Mouse (Mus musculus): ENCODE measurements at regions not wholly inside any gene's neighbourhood (a gene's known extent, or its start where the extent isn't known, plus 50 kb on each side); places are given as distances from the start of the nearest gene placed in this dataset.

DNA sequence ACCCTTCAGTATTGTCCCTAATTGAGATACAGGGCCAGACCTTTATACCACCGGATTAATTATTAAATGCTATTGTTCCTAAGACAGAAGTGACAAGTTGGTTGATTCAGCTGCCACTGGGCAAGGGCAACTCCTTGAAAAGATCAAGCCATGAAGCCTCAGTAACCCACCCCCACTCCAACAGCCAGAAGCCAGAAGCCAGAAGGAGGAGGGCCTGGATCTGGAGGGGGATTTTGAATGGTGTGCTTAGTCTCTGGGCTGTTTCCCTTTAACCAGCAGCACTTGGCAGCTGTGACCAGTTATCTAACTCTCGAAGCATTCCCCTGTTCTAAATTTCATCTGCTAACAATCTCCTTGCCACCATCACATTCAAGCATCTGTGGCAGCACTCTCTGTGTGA, 129.1 kb upstream of the Smarca2 start:
- DNase-seq (ENCODE audit: low spot score) (no peak), ATAC-seq (ENCODE audit: insufficient read depth, low read depth) (no peak)
- 40% methylated on average over 2 of the region's 2 CpGs for WGBS

DNA sequence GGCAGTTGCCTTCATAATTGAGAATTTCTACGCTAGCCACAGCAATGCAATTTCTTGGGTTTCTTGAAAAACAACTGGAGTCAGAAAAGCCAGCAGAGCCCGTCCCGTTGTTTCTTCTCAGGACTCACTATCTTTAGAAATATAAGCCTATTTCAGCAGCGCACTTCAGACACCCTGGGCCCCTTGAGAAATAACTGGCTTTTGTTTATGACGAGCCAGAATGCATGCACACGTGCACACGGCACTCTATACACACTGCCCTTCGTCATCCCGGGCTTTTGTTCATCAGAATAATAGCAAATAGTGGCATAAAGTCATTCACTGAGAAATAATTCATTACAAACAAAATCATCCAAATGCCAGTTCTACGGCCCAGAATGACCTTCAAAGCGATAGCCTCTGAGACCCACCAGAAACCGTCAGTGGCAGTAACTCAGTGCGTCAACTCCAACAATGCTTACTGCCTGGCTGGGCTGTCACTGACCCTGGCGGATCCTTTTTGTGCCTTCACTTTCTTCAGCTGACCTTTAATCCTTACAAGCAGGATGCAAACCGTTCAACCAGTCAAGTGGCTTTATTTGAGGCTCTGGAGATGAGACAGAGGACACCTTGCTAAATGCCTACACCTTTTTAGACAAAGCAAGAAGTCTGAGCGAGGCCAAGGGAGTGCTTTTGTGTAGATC, 126.7 kb upstream of the Smarca2 start:
- H3K27ac ChIP-seq (ENCODE audit: low read depth), result no peak overlapping the region
- DNase-seq (ENCODE audit: low spot score), result no peak
- H3K9me3 ChIP-seq (replicated peaks; ENCODE audit: control insufficient read depth, low read length), result no peaks in the 10 kb centered on the region
- H3K27me3 ChIP-seq (ENCODE audit: control insufficient read depth, insufficient read depth, low read length), result no peaks in the 10 kb centered on the region
- H3K36me3 ChIP-seq (replicated peaks; ENCODE audit: control insufficient read depth, insufficient read depth, low read length), result no peaks in the 10 kb centered on the region
- no peak overlapping the region for H3K4me2 ChIP-seq (ENCODE audit: low read depth, low read length)
- H3K4me3 ChIP-seq (ENCODE audit: low read depth, low read length), result no peak overlapping the region
- TF ChIP-seq CTCF (IDR thresholded peaks at IDR 0.05; ENCODE audit: low read depth) (no peak), EP300 (IDR thresholded peaks at IDR 0.05; ENCODE audit: low read depth) (no peak)
- no peak for ATAC-seq (ENCODE audit: insufficient read depth, low read depth)
- 0 out of 2 replicates have a peak, but pooled peaks cover 3% of the 10 kb centered on the region for H3K4me1 ChIP-seq (ENCODE audit: control insufficient read depth, insufficient read depth)
- WGBS, result 76% methylated on average over 16 of the region's 16 CpGs
- H3K9ac ChIP-seq (replicated peaks; ENCODE audit: low read depth, low read length), result no peak overlapping the region

More for the DNA sequence above, 129.1 kb upstream of the Smarca2 start:
- Histone ChIP-seq H3K27ac (ENCODE audit: low read depth) (no peak overlapping the region), H3K4me1 (ENCODE audit: control insufficient read depth, insufficient read depth) (0 out of 2 replicates have a peak, but pooled peaks cover 3% of the 10 kb centered on the region), H3K9ac (replicated peaks; ENCODE audit: low read depth, low read length) (no peak overlapping the region), H3K4me2 (ENCODE audit: low read depth, low read length) (no peak overlapping the region), H3K36me3 (replicated peaks; ENCODE audit: control insufficient read depth, insufficient read depth, low read length) (no peaks in the 10 kb centered on the region), H3K9me3 (replicated peaks; ENCODE audit: control insufficient read depth, low read length) (no peaks in the 10 kb centered on the region), H3K27me3 (ENCODE audit: control insufficient read depth, insufficient read depth, low read length) (no peaks in the 10 kb centered on the region), H3K4me3 (ENCODE audit: low read depth, low read length) (no peak overlapping the region)
- TF ChIP-seq EP300 (IDR thresholded peaks at IDR 0.05; ENCODE audit: low read depth), result no peak
- no peak for TF ChIP-seq CTCF (IDR thresholded peaks at IDR 0.05; ENCODE audit: low read depth)

DNA sequence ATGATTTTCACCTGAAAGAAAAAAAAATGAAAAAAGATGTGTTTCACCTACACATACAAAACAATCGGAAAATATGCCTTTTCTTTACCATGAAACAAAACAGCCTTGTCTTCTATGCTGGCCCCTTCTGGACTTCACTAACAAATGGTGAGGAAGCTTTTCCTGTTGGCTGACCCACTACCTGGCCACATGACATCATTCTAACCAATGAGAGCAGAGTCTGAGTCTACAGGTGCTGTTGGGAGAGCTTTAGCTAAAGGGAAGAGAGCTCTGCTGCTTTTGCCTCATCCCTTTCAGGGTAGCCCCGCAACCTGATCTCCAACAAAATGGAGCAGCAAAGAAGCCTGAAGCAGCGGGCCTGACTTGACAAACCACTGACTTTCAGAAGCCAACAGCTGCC, 120.5 kb upstream of the Smarca2 start:
- Histone ChIP-seq H3K4me1 (ENCODE audit: control insufficient read depth, insufficient read depth) (no peaks in the 10 kb centered on the region), H3K27me3 (ENCODE audit: control insufficient read depth, insufficient read depth, low read length) (no peaks in the 10 kb centered on the region), H3K4me3 (ENCODE audit: low read depth, low read length) (no peak overlapping the region), H3K9ac (replicated peaks; ENCODE audit: low read depth, low read length) (no peak overlapping the region), H3K4me2 (ENCODE audit: low read depth, low read length) (no peak overlapping the region), H3K36me3 (replicated peaks; ENCODE audit: control insufficient read depth, insufficient read depth, low read length) (no peaks in the 10 kb centered on the region), H3K9me3 (replicated peaks; ENCODE audit: control insufficient read depth, low read length) (no peaks in the 10 kb centered on the region), H3K27ac (ENCODE audit: low read depth) (no peak overlapping the region)
- ATAC-seq (ENCODE audit: insufficient read depth, low read depth) (no peak), DNase-seq (ENCODE audit: low spot score) (no peak)
- TF ChIP-seq CTCF (IDR thresholded peaks at IDR 0.05; ENCODE audit: low read depth), result no peak
- no peak for TF ChIP-seq EP300 (IDR thresholded peaks at IDR 0.05; ENCODE audit: low read depth)
- WGBS, result 54% methylated on average over 3 of the region's 3 CpGs

DNA sequence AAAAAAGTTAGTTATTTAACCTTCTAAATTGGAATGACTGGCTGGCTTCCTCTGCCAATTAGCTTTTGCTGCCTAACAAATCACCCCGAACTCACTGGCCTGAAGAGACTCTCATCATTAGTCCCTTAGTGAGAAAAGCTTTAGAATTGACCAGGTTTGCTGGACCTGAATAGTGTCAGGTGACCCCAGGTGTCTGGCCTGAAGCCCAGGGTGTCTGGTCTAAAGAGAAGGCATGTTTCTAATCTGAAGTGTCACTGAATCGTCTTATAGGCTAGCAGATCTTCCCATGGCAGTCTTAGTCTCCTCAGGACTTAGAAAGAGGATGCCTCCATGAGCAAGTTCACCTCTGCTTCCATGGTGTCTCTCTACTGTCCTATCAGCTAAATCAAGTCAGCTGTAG, 112.0 kb upstream of the Smarca2 start:
- DNase-seq (ENCODE audit: low spot score), result no peak
- Histone ChIP-seq H3K4me1 (ENCODE audit: control insufficient read depth, insufficient read depth) (no peaks in the 10 kb centered on the region), H3K9ac (replicated peaks; ENCODE audit: low read depth, low read length) (no peak overlapping the region), H3K9me3 (replicated peaks; ENCODE audit: control insufficient read depth, low read length) (no peaks in the 10 kb centered on the region), H3K27me3 (ENCODE audit: control insufficient read depth, insufficient read depth, low read length) (no peaks in the 10 kb centered on the region), H3K36me3 (replicated peaks; ENCODE audit: control insufficient read depth, insufficient read depth, low read length) (no peaks in the 10 kb centered on the region), H3K4me2 (ENCODE audit: low read depth, low read length) (no peak overlapping the region), H3K27ac (ENCODE audit: low read depth) (no peak overlapping the region), H3K4me3 (ENCODE audit: low read depth, low read length) (no peak overlapping the region)
- TF ChIP-seq EP300 (IDR thresholded peaks at IDR 0.05; ENCODE audit: low read depth) (no peak), CTCF (IDR thresholded peaks at IDR 0.05; ENCODE audit: low read depth) (no peak)
- no peak for ATAC-seq (ENCODE audit: insufficient read depth, low read depth)
- 56% methylated on average over 2 of the region's 2 CpGs for WGBS

DNA sequence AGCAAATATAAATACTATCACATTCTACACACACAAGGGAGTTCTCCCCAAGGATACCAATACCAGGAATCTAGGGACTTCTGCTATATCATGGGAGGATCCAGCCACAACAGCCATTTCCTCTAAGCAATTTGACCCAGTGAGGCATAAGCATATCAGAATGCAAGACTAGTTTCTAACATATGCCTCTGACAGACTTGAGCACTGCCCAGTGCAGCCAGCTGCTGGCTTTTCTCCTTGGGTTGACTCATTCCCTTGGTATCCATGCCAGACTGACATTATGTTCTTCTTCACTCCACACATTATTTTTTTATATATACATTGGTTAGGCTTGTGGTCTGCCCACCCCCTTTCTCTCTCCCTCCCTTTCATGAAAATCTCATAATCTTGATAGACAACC, 103.8 kb upstream of the Smarca2 start:
- H3K9me3 ChIP-seq (replicated peaks; ENCODE audit: control insufficient read depth, low read length), result no peaks in the 10 kb centered on the region
- DNase-seq (ENCODE audit: low spot score) (no peak), ATAC-seq (ENCODE audit: insufficient read depth, low read depth) (no peak)
- no peaks in the 10 kb centered on the region for H3K4me1 ChIP-seq (ENCODE audit: control insufficient read depth, insufficient read depth)
- no peak overlapping the region for H3K4me2 ChIP-seq (ENCODE audit: low read depth, low read length)
- no peak overlapping the region for H3K4me3 ChIP-seq (ENCODE audit: low read depth, low read length)
- no peak for TF ChIP-seq EP300 (IDR thresholded peaks at IDR 0.05; ENCODE audit: low read depth)
- no peak for TF ChIP-seq CTCF (IDR thresholded peaks at IDR 0.05; ENCODE audit: low read depth)
- H3K9ac ChIP-seq (replicated peaks; ENCODE audit: low read depth, low read length), result no peak overlapping the region
- H3K36me3 ChIP-seq (replicated peaks; ENCODE audit: control insufficient read depth, insufficient read depth, low read length), result no peaks in the 10 kb centered on the region
- no peaks in the 10 kb centered on the region for H3K27me3 ChIP-seq (ENCODE audit: control insufficient read depth, insufficient read depth, low read length)
- no peak overlapping the region for H3K27ac ChIP-seq (ENCODE audit: low read depth)

DNA sequence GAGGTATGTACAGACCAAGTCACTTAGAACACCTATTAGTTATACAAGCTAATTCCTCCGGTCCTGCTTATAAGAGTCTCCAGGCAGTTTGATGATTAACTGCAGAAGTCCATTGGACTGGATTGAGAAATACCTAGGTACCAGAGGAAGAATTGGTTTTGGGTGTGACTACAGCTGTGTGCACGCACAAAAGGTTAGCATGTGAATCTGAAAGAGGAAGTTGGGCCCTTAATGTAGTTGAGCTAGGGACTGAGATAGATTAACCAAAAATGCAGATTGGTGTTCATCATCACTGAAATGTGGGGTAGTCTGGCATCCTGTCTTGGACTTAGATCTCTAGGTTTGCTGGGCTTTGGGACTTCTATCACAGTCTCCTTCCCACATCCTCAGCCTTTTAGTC, 100.8 kb upstream of the Smarca2 start:
- Histone ChIP-seq H3K27me3 (ENCODE audit: control insufficient read depth, insufficient read depth, low read length) (no peaks in the 10 kb centered on the region), H3K4me2 (ENCODE audit: low read depth, low read length) (no peak overlapping the region), H3K27ac (ENCODE audit: low read depth) (no peak overlapping the region), H3K9me3 (replicated peaks; ENCODE audit: control insufficient read depth, low read length) (no peaks in the 10 kb centered on the region), H3K9ac (replicated peaks; ENCODE audit: low read depth, low read length) (no peak overlapping the region), H3K36me3 (replicated peaks; ENCODE audit: control insufficient read depth, insufficient read depth, low read length) (no peaks in the 10 kb centered on the region), H3K4me1 (ENCODE audit: control insufficient read depth, insufficient read depth) (no peaks in the 10 kb centered on the region), H3K4me3 (ENCODE audit: low read depth, low read length) (no peak overlapping the region)
- ATAC-seq (ENCODE audit: insufficient read depth, low read depth), result no peak
- WGBS, result 82% methylated on average over 2 of the region's 2 CpGs
- TF ChIP-seq CTCF (IDR thresholded peaks at IDR 0.05; ENCODE audit: low read depth), result no peak
- TF ChIP-seq EP300 (IDR thresholded peaks at IDR 0.05; ENCODE audit: low read depth), result no peak
- no peak for DNase-seq (ENCODE audit: low spot score)

Data from heart, postnatal 0 days (tissue).